Mouse (Mus musculus) forebrain, embryonic 16.5 days (tissue): ENCODE results near the gene Mesp2. TPM values are rescaled to one million over a fixed set of nuclear protein-coding genes. Genes with fewer than 3 reads are reported as not detected.

Experiments
- ATAC-seq: fragments of 200-750 bp; cut with Nextera tagmentation; 2 replicates; pipeline ENCODE4 v1.8.0; 2017; ENCODE audit warnings: mild to moderate bottlenecking, moderate library complexity
- H3K27ac ChIP-seq: fragments of 300-500 bp; sonication (generic); 2 replicates; pipeline ENCODE4 v1.5.1; 2014; ENCODE audit warnings: low read length, control low read depth
- H3K27me3 ChIP-seq: fragments of 300-500 bp; sonication (generic); replicated peaks from 2 replicates; pipeline ENCODE4 v1.6.1; 2014; ENCODE audit warnings: low read length; ENCODE audit not compliant: control insufficient read depth, insufficient read depth
- H3K36me3 ChIP-seq: fragments of 300-500 bp; sonication (generic); 2 replicates; pipeline ENCODE4 v1.6.1; 2014; ENCODE audit not compliant: control insufficient read depth, insufficient read depth
- H3K4me1 ChIP-seq: fragments of 300-500 bp; sonication (generic); replicated peaks from 2 replicates; pipeline ENCODE4 v1.6.1; 2014; ENCODE audit warnings: low read length; ENCODE audit not compliant: control insufficient read depth, insufficient read depth
- H3K4me2 ChIP-seq: fragments of 300-500 bp; sonication (generic); 2 replicates; pipeline ENCODE4 v1.6.1; 2014; ENCODE audit warnings: mild to moderate bottlenecking, low read length, control low read depth
- H3K4me3 ChIP-seq: fragments of 300-500 bp; sonication (generic); replicated peaks from 2 replicates; pipeline ENCODE4 v1.5.1; 2014; ENCODE audit warnings: mild to moderate bottlenecking, low read length, control low read depth
- H3K9ac ChIP-seq: fragments of 300-500 bp; sonication (generic); replicated peaks from 2 replicates; pipeline ENCODE4 v1.6.1; 2014; ENCODE audit warnings: low read depth, low read length, control low read depth
- H3K9me3 ChIP-seq: fragments of 300-500 bp; sonication (generic); 2 replicates; pipeline ENCODE4 v1.6.1; 2016; ENCODE audit warnings: low read length; ENCODE audit not compliant: control insufficient read depth
- WGBS: fragments of 180-500 bp; shearing (Covaris S2); extraction: QIAGEN DNeasy Blood & Tissue Kit; methylation state at CpG from one replicate; pipeline ENCODE4 v1.1.7; 2014; 5-methylcytosine and 5-hydroxymethylcytosine counted together
- polyA plus RNA-seq: library from polyadenylated mRNA; unstranded; fragments of >200 nt; fragmentation: Nextera tagmentation; extraction: Ambion mirVana; gene quantifications from 2 replicates; pipeline ENCODE4 v1.2.1, GENCODE M21; 2015

Mesp2 gene
- 1.5 and 2.0 TPM in 2 replicates for polyA plus RNA-seq

DNA sequence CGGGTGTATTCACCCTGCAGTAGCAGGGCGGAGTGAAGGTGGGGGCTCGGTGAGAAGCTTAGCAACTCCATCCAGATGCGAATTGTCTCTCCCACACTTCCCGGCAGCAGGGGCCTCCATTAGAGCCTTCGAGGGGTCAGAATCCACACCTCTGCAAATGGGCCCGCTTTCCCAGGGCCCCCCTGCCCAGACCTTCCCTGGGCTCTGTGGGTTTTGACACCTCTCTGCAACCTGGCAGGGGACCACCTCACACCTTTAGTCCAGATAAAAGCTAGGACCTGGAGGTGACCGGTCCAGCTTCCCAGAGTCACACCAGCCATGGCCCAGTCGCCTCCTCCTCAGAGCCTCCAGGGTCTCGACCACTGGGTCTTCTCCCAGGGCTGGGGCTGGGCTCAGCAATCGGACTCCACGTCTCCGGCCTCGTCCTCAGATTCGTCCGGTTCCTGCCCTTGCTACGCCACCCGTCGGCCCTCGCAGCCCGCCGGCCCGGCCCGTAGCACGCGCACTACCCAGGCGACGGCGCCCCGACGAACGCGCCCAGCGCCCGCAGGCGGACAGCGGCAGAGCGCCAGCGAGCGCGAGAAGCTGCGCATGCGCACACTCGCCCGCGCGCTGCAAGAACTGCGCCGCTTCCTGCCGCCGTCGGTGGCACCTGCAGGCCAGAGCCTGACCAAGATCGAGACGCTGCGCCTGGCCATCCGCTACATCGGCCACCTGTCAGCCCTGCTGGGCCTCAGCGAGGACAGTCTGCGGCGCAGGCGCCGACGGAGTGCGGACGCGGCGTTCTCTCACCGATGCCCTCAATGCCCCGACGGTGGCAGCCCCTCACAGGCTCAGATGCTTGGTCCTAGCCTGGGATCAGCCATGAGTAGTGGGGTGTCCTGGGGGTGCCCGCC is at the start of gene Mesp2:
Gene Mesp2 (plus strand): TSS at position 117 of the 896 bp plus-strand sequence.
- Histone ChIP-seq H3K27ac (no peak within 1 kb of the TSS), H3K4me3 (peak within 1 kb of the TSS; percentile 46), H3K27me3 (0 out of 2 replicates have a peak, but pooled peaks cover 3% of the 10 kb centered on the region), H3K4me1 (0 out of 2 replicates have a peak, but pooled peaks cover 4% of the 10 kb centered on the region), H3K9ac (peak within 1 kb of the TSS; percentile 67), H3K36me3 (no peaks in the 10 kb centered on the region), H3K4me2 (peak within 1 kb of the TSS; percentile 67), H3K9me3 (no peaks in the 10 kb centered on the region)
- 16% methylated on average over 69 of the region's 71 CpGs for WGBS
- peak; percentile 75 for ATAC-seq

DNA sequence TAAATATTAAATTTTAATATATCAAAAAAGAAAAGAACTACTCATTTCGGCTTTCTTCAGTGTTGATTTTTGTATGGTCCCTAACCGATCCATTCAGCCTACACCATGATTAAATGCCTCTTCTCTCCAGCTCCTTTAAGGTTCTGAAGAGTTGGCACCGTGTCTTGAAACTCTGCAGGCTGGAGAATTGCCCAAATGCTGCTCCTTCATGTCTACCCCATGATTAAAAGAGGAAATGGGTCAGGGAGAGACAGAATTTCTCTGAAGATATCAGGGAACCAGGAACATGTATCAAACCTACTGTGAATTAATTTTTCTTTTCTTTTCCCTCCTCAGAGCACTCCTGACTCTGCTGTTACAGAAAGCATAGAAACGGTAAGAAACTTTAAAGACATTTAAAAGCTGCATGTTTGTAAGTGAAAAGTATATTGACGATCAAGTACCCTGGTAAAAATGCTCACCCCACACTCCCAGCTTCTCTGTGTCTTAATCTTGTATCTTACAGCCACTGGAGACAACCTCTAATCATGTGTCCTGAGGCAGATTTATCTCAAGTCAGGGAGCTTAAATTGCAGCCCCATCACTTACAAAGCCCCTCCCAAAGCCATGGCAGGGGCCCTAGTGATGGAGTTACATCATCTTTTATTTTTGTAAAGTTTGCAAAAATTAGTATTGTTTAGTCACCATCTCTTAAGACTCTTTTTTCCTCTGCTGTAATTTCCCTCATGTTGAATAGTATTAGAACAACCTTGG is 49.2 kb upstream of the Mesp2 start:
- Histone ChIP-seq H3K27me3 (no peaks in the 10 kb centered on the region), H3K36me3 (no peaks in the 10 kb centered on the region), H3K27ac (no peak overlapping the region), H3K4me2 (no peak overlapping the region), H3K9ac (no peak overlapping the region), H3K4me3 (no peak overlapping the region), H3K9me3 (no peaks in the 10 kb centered on the region), H3K4me1 (no peaks in the 10 kb centered on the region)
- 77% methylated on average over 5 of the region's 5 CpGs for WGBS
- no peak for ATAC-seq

DNA sequence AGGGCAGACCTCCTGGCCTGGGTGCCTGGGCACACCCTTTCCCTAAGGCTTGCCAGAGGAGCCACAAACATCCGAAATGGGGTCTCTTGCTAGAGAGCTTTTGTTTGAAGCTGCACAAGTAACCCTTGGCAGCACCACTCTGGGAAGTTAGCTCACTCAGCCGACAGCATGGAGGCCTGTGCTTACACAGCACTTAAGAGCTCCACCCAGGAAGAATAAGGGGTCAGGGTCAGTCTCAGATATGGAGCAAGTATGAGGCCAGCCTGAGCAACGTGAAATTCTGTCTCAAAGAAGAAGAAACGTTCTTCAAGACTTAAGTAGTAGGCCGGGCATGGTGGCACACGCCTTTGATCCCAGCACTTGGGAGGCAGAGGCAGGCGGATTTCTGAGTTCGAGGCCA is 48.4 kb upstream of the Mesp2 start:
- Histone ChIP-seq H3K27me3 (no peaks in the 10 kb centered on the region), H3K9ac (no peak overlapping the region), H3K27ac (no peak overlapping the region), H3K9me3 (no peaks in the 10 kb centered on the region), H3K4me2 (no peak overlapping the region), H3K4me1 (no peaks in the 10 kb centered on the region), H3K36me3 (no peaks in the 10 kb centered on the region), H3K4me3 (no peak overlapping the region)
- 86% methylated on average over 8 of the region's 8 CpGs for WGBS
- ATAC-seq = no peak

DNA sequence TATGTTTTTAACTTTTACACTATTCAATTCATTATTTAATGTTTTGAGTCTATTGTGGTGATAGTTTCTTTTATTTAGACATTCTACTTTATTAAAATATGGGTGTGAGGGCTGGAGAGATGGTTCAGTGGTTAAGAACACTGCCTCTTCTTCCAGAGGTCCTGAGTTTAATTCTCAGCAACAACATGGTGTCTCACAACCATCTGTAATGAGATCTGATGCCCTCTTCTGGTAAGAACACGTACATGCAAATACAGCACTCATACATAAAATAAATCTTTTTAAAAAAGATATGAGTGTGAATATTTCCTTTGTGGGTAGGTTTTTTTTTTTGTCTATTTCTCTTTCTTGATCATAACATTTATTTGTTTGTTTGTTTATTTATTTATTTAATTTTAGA is 44.5 kb upstream of the Mesp2 start:
- H3K9ac ChIP-seq = no peak overlapping the region
- 38% methylated on average over 1 of the region's 1 CpGs for WGBS
- no peaks in the 10 kb centered on the region for H3K36me3 ChIP-seq
- no peak overlapping the region for H3K4me3 ChIP-seq
- H3K4me1 ChIP-seq = no peaks in the 10 kb centered on the region
- no peaks in the 10 kb centered on the region for H3K27me3 ChIP-seq
- H3K9me3 ChIP-seq = no peaks in the 10 kb centered on the region
- no peak for ATAC-seq
- H3K27ac ChIP-seq = no peak overlapping the region
- H3K4me2 ChIP-seq = no peak overlapping the region

- H3K4me3 ChIP-seq = no peak overlapping the region
- 96% methylated on average over 3 of the region's 3 CpGs for WGBS
These were observed 40.9 kb upstream of the Mesp2 start for GRCm38 (mm10) chr7:79769664-79770063.

GRCm38 (mm10) chr7:79771561-79772512 is 38.7 kb upstream of the Mesp2 start:
- H3K27me3 ChIP-seq = no peaks in the 10 kb centered on the region
- ATAC-seq = no peak
- WGBS = 50% methylated on average over 15 of the region's 15 CpGs

More at GRCm38 (mm10) chr7:79769664-79770063, 40.9 kb upstream of the Mesp2 start:
- Histone ChIP-seq H3K36me3 (no peaks in the 10 kb centered on the region), H3K9ac (no peak overlapping the region), H3K4me1 (no peaks in the 10 kb centered on the region), H3K27ac (no peak overlapping the region), H3K9me3 (no peaks in the 10 kb centered on the region), H3K27me3 (no peaks in the 10 kb centered on the region), H3K4me2 (no peak overlapping the region)
- ATAC-seq = no peak

GRCm38 (mm10) chr7:79780647-79781626 is 29.6 kb upstream of the Mesp2 start:
- ATAC-seq = peak; percentile 69
- Histone ChIP-seq H3K9ac (no peak overlapping the region; the same call in 1 of the 2 replicates), H3K4me2 (peak overlapping the region; percentile 46), H3K4me1 (peaks cover 3% of the 10 kb centered on the region), H3K9me3 (no peaks in the 10 kb centered on the region), H3K4me3 (peak overlapping the region; percentile 20; the same call in 1 of the 2 replicates), H3K27me3 (no peaks in the 10 kb centered on the region), H3K36me3 (no peaks in the 10 kb centered on the region), H3K27ac (no peak overlapping the region)
- WGBS = 34% methylated on average over 16 of the region's 16 CpGs

More at GRCm38 (mm10) chr7:79771561-79772512, 38.7 kb upstream of the Mesp2 start:
- no peak overlapping the region for H3K27ac ChIP-seq
- H3K4me1 ChIP-seq = no peaks in the 10 kb centered on the region
- H3K36me3 ChIP-seq = no peaks in the 10 kb centered on the region
- no peaks in the 10 kb centered on the region for H3K9me3 ChIP-seq
- no peak overlapping the region for H3K4me3 ChIP-seq
- no peak overlapping the region for H3K4me2 ChIP-seq
- no peak overlapping the region for H3K9ac ChIP-seq
